Mouse (Mus musculus) myocyte (in vitro differentiated cells): Measurements from ENCODE around the gene Traf3ip1. TPM values are rescaled to one million over a fixed set of nuclear protein-coding genes. Genes with fewer than 3 reads are reported as not detected.

Experiments
- H3K27me3 ChIP-seq: one replicate; pipeline ENCODE4 v1.6.1; 2011; ENCODE audit not compliant: control insufficient read depth, insufficient read depth, insufficient read length
- H3K36me3 ChIP-seq: one replicate; pipeline ENCODE4 v1.6.1; 2011; ENCODE audit not compliant: control insufficient read depth, insufficient read depth
- H3K4me2 ChIP-seq: one replicate; pipeline ENCODE4 v1.6.1; 2011; ENCODE audit warnings: low read depth, control low read depth
- H3K4me3 ChIP-seq: one replicate; pipeline ENCODE4 v1.5.1; 2011; ENCODE audit warnings: mild to moderate bottlenecking, control low read depth, moderate library complexity
- H3K79me2 ChIP-seq: one replicate; pipeline ENCODE4 v1.6.1; 2011; ENCODE audit not compliant: control insufficient read depth, insufficient read depth
- H3ac ChIP-seq: one replicate; pipeline ENCODE4 v1.6.1; 2011; ENCODE audit not compliant: control insufficient read depth, insufficient read length
- CEBPB ChIP-seq: IDR thresholded peaks from 2 replicates; pipeline ENCODE4 v1.6.1; 2011; ENCODE audit warnings: mild to moderate bottlenecking, moderate library complexity; ENCODE audit not compliant: poor library complexity, insufficient read depth, severe bottlenecking
- E2F4 ChIP-seq: IDR thresholded peaks from one replicate; pipeline ENCODE4 v1.6.1; 2011; ENCODE audit warnings: mild to moderate bottlenecking, control low read depth, moderate library complexity; ENCODE audit not compliant: insufficient read depth
- MAX ChIP-seq: IDR thresholded peaks from one replicate; pipeline ENCODE4 v1.6.1; 2011; ENCODE audit warnings: low read depth, mild to moderate bottlenecking, control low read depth
- MYOD1 ChIP-seq, 3 experiments: IDR thresholded peaks; one replicate each; pipeline ENCODE4 v1.6.1; 2011; ENCODE audit warnings: control low read depth in 2 of 3, low read depth in 2 of 3, mild to moderate bottlenecking in 2 of 3, moderate library complexity in 1 of 3; ENCODE audit not compliant: insufficient read length in 2 of 3, control insufficient read depth in 1 of 3
- MYOG ChIP-seq, 3 experiments: IDR thresholded peaks; one replicate each; pipeline ENCODE4 v1.6.1; 2011; ENCODE audit warnings: control low read depth in 2 of 3, low read depth in 2 of 3, mild to moderate bottlenecking in 2 of 3; ENCODE audit not compliant: insufficient read length in 2 of 3, control insufficient read depth in 1 of 3, insufficient read depth in 1 of 3
- POLR2A ChIP-seq: IDR thresholded peaks from one replicate; pipeline ENCODE4 v1.6.1; 2011; ENCODE audit warnings: low read depth, mild to moderate bottlenecking, control low read depth, moderate library complexity; ENCODE audit not compliant: insufficient read length
- POLR2AphosphoS2 ChIP-seq: IDR thresholded peaks from one replicate; pipeline ENCODE4 v1.6.1; 2011; ENCODE audit warnings: low read depth, control low read depth; ENCODE audit not compliant: insufficient read length
- REST ChIP-seq: IDR thresholded peaks from one replicate; pipeline ENCODE4 v1.6.1; 2011; ENCODE audit warnings: mild to moderate bottlenecking, control low read depth, moderate library complexity; ENCODE audit not compliant: insufficient read depth, insufficient read length
- SRF ChIP-seq: IDR thresholded peaks from one replicate; pipeline ENCODE4 v1.6.1; 2011; ENCODE audit warnings: low read depth; ENCODE audit not compliant: control insufficient read depth, insufficient read length
- TCF12 ChIP-seq: IDR thresholded peaks from one replicate; pipeline ENCODE4 v1.6.1; 2011; ENCODE audit warnings: mild to moderate bottlenecking, control low read depth; ENCODE audit not compliant: poor library complexity, insufficient read depth, severe bottlenecking
- TCF3 ChIP-seq: IDR thresholded peaks from one replicate; pipeline ENCODE4 v1.6.1; 2011; ENCODE audit warnings: low read depth, control low read depth; ENCODE audit not compliant: insufficient read length
- USF1 ChIP-seq: IDR thresholded peaks from one replicate; pipeline ENCODE4 v1.6.1; 2011; ENCODE audit warnings: low read depth, mild to moderate bottlenecking, control low read depth, moderate library complexity
- polyA plus RNA-seq: library from polyadenylated mRNA; unstranded; fragments of >200 nt; fragmentation: generic; extraction: Trizol; gene quantifications from one replicate; pipeline ENCODE4 v1.2.1, GENCODE M21; 2012; ENCODE audit warnings: missing spikeins

Gene Traf3ip1
- polyA plus RNA-seq, 1 experiment = 4.5 TPM

DNA sequence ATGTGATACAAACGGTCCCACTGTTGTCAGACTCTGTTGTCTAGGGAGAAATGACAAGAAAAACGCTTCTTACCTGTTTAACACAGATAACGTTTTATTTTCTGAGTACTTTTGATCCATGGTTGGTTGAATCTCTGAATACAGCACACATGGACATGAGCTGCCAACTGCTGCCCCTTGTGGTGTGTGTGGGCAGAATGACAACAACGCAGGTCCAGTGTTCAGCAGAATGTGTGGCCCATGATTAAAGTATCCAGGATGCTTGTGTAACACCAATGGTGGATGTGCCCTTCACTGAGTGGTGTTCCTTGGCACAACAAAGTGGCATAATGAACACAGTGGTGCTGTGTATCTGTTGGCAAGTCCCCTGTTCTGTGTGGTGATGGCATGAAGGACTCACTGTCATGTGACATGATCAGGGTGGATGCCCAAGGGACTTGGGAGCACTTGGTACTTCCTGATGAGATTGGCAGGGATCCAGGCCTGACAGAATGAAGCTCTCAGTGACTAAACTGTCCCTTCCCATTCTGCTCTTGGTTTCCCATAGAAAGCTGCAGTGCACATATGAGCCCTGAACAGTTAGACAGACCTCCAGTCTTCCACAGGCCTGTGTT is 68.6 kb downstream of the Traf3ip1 start:
- H3K36me3 ChIP-seq = no peaks in the 10 kb centered on the region
- no peaks in the 10 kb centered on the region for H3K27me3 ChIP-seq
- H3K4me3 ChIP-seq = no peak overlapping the region
- H3K4me2 ChIP-seq = no peak overlapping the region
- H3K79me2 ChIP-seq = no peaks in the 10 kb centered on the region
- H3ac ChIP-seq = no peak overlapping the region
- no peak for TF ChIP-seq MYOD1 (IDR thresholded peaks at IDR 0.05; ENCODE audit: control insufficient read depth in 1 of 3, insufficient read length in 2 of 3, low read depth in 2 of 3)
- no peak for TF ChIP-seq CEBPB
- no peak for TF ChIP-seq POLR2A
- no peak for TF ChIP-seq TCF12
- TF ChIP-seq E2F4 = no peak
- TF ChIP-seq USF1 = no peak

DNA sequence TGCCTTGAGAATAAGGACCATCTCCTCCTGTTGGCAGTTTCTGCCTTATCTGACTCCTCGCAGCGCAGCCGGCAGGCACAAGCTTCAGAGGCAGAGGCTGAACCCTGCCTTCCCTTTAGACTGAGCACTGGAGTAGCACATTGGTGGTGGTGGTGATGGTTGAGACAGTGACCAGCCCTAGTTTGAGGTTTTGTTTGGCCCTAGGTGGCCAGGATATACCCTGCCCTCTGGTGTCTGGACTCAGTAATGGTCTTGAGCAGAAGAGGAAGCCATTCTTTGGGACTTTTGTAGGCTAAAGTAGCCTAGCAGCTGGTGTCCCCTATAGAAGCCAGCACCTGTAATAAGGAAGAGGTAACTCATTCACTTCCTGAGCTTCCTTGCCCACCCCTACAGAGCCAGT is 69.6 kb downstream of the Traf3ip1 start:
- Histone ChIP-seq H3K4me3 (no peak overlapping the region), H3K79me2 (no peaks in the 10 kb centered on the region), H3K36me3 (no peaks in the 10 kb centered on the region), H3K27me3 (no peaks in the 10 kb centered on the region), H3ac (no peak overlapping the region), H3K4me2 (no peak overlapping the region)
- TF ChIP-seq USF1 (no peak), POLR2AphosphoS2 (no peak), MAX (no peak), E2F4 (no peak), MYOD1 (IDR thresholded peaks at IDR 0.05; ENCODE audit: control insufficient read depth in 1 of 3, insufficient read length in 2 of 3, low read depth in 2 of 3) (no peak), TCF3 (no peak), TCF12 (no peak), MYOG (IDR thresholded peaks at IDR 0.05; ENCODE audit: control insufficient read depth in 1 of 3, insufficient read depth in 1 of 3, insufficient read length in 2 of 3, low read depth in 2 of 3) (no peak), SRF (no peak)

DNA sequence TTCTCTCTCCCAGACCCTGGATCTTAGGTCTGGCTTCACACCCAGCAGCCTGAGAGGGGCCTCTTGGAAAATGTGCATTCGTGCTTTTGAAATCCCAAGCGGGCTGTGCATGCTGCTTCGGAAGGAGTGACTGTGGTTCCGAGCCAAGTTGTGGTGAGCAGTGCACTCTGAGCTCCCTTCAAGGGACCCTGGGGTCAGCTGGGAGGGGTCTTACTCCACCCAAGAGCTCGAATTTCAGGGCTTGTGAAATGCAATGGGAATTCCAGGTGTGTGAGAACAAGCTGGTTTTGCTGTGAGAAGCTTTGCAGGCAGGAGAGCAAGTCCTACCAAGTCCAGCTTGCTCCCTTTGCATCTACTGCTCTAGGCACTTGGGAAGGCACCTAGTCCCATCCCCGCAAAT is 70.2 kb downstream of the Traf3ip1 start:
- H3K4me3 ChIP-seq = no peak overlapping the region

DNA sequence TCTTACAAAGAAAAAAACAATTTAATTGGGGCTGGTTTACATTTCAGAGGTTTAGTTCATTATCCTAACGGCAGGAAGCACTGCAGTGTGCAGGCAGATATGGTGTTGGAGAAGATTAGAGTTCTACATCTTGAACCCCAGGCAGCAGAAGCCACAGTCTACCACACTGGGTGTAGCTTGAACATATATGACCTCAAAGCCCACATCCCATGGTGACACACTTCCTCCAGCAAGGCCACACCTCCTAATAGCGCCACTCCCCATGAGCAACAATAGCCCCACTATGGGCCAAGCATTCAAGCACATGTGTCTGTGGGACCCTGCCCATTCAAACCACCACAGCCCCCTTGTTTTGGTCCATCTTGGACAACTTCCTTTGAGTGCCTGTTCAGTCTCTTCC is 72.8 kb downstream of the Traf3ip1 start:
- no peak for TF ChIP-seq POLR2AphosphoS2
- no peak for TF ChIP-seq TCF3
- no peak for TF ChIP-seq TCF12
- no peak for TF ChIP-seq CEBPB
- TF ChIP-seq MYOD1 (IDR thresholded peaks at IDR 0.05; ENCODE audit: control insufficient read depth in 1 of 3, insufficient read length in 2 of 3, low read depth in 2 of 3) = no peak
- no peak for TF ChIP-seq E2F4
- TF ChIP-seq MYOG (IDR thresholded peaks at IDR 0.05; ENCODE audit: control insufficient read depth in 1 of 3, insufficient read depth in 1 of 3, insufficient read length in 2 of 3, low read depth in 2 of 3) = no peak
- no peak for TF ChIP-seq SRF
- no peak for TF ChIP-seq MAX
- TF ChIP-seq REST = no peak
- H3K4me3 ChIP-seq = no peak overlapping the region
- H3K27me3 ChIP-seq = peaks cover 4% of the 10 kb centered on the region
- no peaks in the 10 kb centered on the region for H3K79me2 ChIP-seq
- H3K36me3 ChIP-seq = no peaks in the 10 kb centered on the region
- H3K4me2 ChIP-seq = no peak overlapping the region
- H3ac ChIP-seq = no peak overlapping the region

More for the DNA sequence above, 70.2 kb downstream of the Traf3ip1 start:
- Histone ChIP-seq H3K79me2 (no peaks in the 10 kb centered on the region), H3K36me3 (no peaks in the 10 kb centered on the region), H3K4me2 (no peak overlapping the region), H3ac (no peak overlapping the region), H3K27me3 (no peaks in the 10 kb centered on the region)
- TF ChIP-seq POLR2A = no peak
- no peak for TF ChIP-seq POLR2AphosphoS2
- no peak for TF ChIP-seq MAX
- no peak for TF ChIP-seq SRF
- no peak for TF ChIP-seq E2F4
- TF ChIP-seq MYOG (IDR thresholded peaks at IDR 0.05; ENCODE audit: control insufficient read depth in 1 of 3, insufficient read depth in 1 of 3, insufficient read length in 2 of 3, low read depth in 2 of 3) = no peak
- no peak for TF ChIP-seq MYOD1 (IDR thresholded peaks at IDR 0.05; ENCODE audit: control insufficient read depth in 1 of 3, insufficient read length in 2 of 3, low read depth in 2 of 3)
- TF ChIP-seq USF1 = no peak

DNA sequence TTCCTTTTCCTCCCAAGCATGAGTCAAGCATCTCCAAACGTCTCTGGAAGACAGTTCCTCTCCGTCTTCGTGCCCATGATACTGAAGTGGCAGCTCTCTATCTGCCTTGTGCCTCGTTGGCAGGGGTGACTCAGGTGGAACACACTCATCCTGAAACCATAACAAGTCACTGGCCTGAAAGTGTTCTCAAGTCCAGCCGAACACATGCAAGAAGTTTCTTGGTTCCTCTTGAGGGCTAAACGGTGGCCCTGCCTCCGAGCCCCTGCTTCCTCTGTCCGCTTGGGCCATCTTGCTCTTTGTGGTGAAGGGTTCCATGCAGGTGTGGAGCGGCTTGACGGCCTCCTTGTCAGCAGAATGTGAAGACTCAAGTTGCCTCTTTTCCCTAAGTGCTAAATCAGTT is 78.0 kb downstream of the Traf3ip1 start:
- H3K4me3 ChIP-seq = no peak overlapping the region
- H3K4me2 ChIP-seq = no peak overlapping the region
- TF ChIP-seq MYOD1 (IDR thresholded peaks at IDR 0.05; ENCODE audit: control insufficient read depth in 1 of 3, insufficient read length in 2 of 3, low read depth in 2 of 3) (no peak), CEBPB (no peak), USF1 (no peak), TCF12 (no peak), E2F4 (no peak), MAX (no peak), TCF3 (no peak), MYOG (IDR thresholded peaks at IDR 0.05; ENCODE audit: control insufficient read depth in 1 of 3, insufficient read depth in 1 of 3, insufficient read length in 2 of 3, low read depth in 2 of 3) (no peak), POLR2A (no peak), SRF (no peak), POLR2AphosphoS2 (no peak), REST (no peak)
- no peaks in the 10 kb centered on the region for H3K79me2 ChIP-seq
- no peak overlapping the region for H3ac ChIP-seq
- no peaks in the 10 kb centered on the region for H3K36me3 ChIP-seq
- H3K27me3 ChIP-seq = peaks cover 4% of the 10 kb centered on the region
